Mouse (Mus musculus) stomach, embryonic 14.5 days (tissue): Measurements from ENCODE around the gene Capn15. TPM values are rescaled to one million over a fixed set of nuclear protein-coding genes. Genes with fewer than 3 reads are reported as not detected.

Experiments used
- ATAC-seq: fragments of 200-750 bp; cut with Nextera tagmentation; 2 replicates; pipeline ENCODE4 v1.8.0; 2017; ENCODE audit warnings: low read depth, moderate TSS enrichment; ENCODE audit not compliant: insufficient number of reproducible peaks, insufficient read depth, low FRiP score
- H3K27ac ChIP-seq: fragments of 300-500 bp; sonication (generic); 2 replicates; pipeline ENCODE4 v1.5.1; 2014; ENCODE audit warnings: mild to moderate bottlenecking, low read length, moderate library complexity, mixed read lengths
- H3K27me3 ChIP-seq: fragments of 300-500 bp; sonication (generic); 2 replicates; pipeline ENCODE4 v1.6.1; 2014; ENCODE audit warnings: low read length, control low read depth, mixed read lengths; ENCODE audit not compliant: control insufficient read depth, insufficient read depth
- H3K36me3 ChIP-seq: fragments of 300-500 bp; sonication (generic); 2 replicates; pipeline ENCODE4 v1.6.1; 2014; ENCODE audit warnings: mild to moderate bottlenecking, control low read depth, low read length, moderate library complexity, mixed read lengths; ENCODE audit not compliant: control insufficient read depth, insufficient read depth
- H3K4me1 ChIP-seq: fragments of 300-500 bp; sonication (generic); 2 replicates; pipeline ENCODE4 v1.6.1; 2014; ENCODE audit warnings: low read length, control low read depth, mixed read lengths; ENCODE audit not compliant: control insufficient read depth, insufficient read depth
- H3K4me2 ChIP-seq: fragments of 300-500 bp; sonication (generic); replicated peaks from 2 replicates; pipeline ENCODE4 v1.6.1; 2014; ENCODE audit warnings: low read depth, low read length, control low read depth
- H3K4me3 ChIP-seq: fragments of 300-500 bp; sonication (generic); 2 replicates; pipeline ENCODE4 v1.5.1; 2014; ENCODE audit warnings: low read depth, low read length, control low read depth
- H3K9ac ChIP-seq: fragments of 300-500 bp; sonication (generic); replicated peaks from 2 replicates; pipeline ENCODE4 v1.6.1; 2014; ENCODE audit warnings: low read depth, mild to moderate bottlenecking, control low read depth, low read length, moderate library complexity, mixed read lengths
- H3K9me3 ChIP-seq: fragments of 300-500 bp; sonication (generic); 2 replicates; pipeline ENCODE4 v1.6.1; 2016; ENCODE audit warnings: low read depth, low read length, control low read depth; ENCODE audit not compliant: control insufficient read depth
- WGBS: fragments of 180-500 bp; shearing (Covaris S2); extraction: QIAGEN DNeasy Blood & Tissue Kit; methylation state at CpG from one replicate; pipeline ENCODE4 v1.1.7; 2014; 5-methylcytosine and 5-hydroxymethylcytosine counted together
- polyA plus RNA-seq: library from polyadenylated mRNA; unstranded; fragments of >200 nt; fragmentation: Nextera tagmentation; extraction: Ambion mirVana; gene quantifications from 2 replicates; pipeline ENCODE4 v1.2.1, GENCODE M21; 2014

Gene Capn15
- polyA plus RNA-seq, 1 experiment from 2014 or later: 23.9 TPM

- 79% methylated on average over 8 of the region's 8 CpGs for WGBS
- Histone ChIP-seq H3K4me2 (no peak overlapping the region), H3K9me3 (no peaks in the 10 kb centered on the region), H3K27me3 (peaks cover 24% of the 10 kb centered on the region), H3K4me1 (peaks cover 8% of the 10 kb centered on the region; the same call in 1 of the 2 replicates), H3K27ac (no peak overlapping the region), H3K9ac (no peak overlapping the region), H3K4me3 (no peak overlapping the region), H3K36me3 (no peaks in the 10 kb centered on the region)
- no peak for ATAC-seq
Observed at GRCm38 (mm10) chr17:25948051-25948450, 37.5 kb downstream of the Capn15 start.

DNA sequence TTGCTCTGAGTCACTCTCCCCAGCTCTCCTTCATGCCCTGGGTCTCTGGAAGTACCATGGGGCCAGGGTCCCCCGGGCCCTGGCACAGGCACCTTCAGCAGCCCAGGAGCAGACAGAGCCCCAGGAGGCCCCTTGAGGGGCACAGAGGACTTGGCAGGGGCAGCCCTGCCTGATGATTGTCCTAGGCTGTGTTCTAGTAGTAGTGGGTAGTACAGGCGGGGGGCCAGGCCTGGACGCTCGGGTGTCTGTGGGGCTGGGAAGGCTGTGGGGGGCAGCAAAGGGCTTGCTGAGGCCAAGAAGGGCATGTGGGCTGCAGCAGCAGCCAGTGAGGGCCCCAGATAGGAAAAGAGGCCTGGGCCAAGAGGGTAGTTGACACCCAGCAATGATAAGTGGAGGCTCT lies 38.0 kb downstream of the Capn15 start:
- WGBS: 81% methylated on average over 4 of the region's 4 CpGs

GRCm38 (mm10) chr17:25946891-25947290 lies 38.7 kb downstream of the Capn15 start:
- Histone ChIP-seq H3K4me1 (peaks cover 7% of the 10 kb centered on the region; the same call in 1 of the 2 replicates), H3K9me3 (no peaks in the 10 kb centered on the region), H3K4me2 (no peak overlapping the region), H3K9ac (no peak overlapping the region), H3K4me3 (no peak overlapping the region), H3K36me3 (no peaks in the 10 kb centered on the region), H3K27me3 (peaks cover 13% of the 10 kb centered on the region), H3K27ac (no peak overlapping the region)
- ATAC-seq: no peak
- whole genome bisulfite sequencing: 81% methylated on average over 8 of the region's 8 CpGs

More for the DNA sequence above, 38.0 kb downstream of the Capn15 start:
- peaks cover 20% of the 10 kb centered on the region for H3K27me3 ChIP-seq
- H3K9ac ChIP-seq: no peak overlapping the region
- no peaks in the 10 kb centered on the region for H3K9me3 ChIP-seq
- no peak for ATAC-seq
- H3K27ac ChIP-seq: no peak overlapping the region
- no peak overlapping the region for H3K4me2 ChIP-seq
- peaks cover 8% of the 10 kb centered on the region; the same call in 1 of the 2 replicates for H3K4me1 ChIP-seq
- no peak overlapping the region for H3K4me3 ChIP-seq
- H3K36me3 ChIP-seq: no peaks in the 10 kb centered on the region

- Histone ChIP-seq H3K4me1 (peaks cover 4% of the 10 kb centered on the region; the same call in 1 of the 2 replicates), H3K4me3 (no peak overlapping the region), H3K27me3 (peaks cover 10% of the 10 kb centered on the region), H3K36me3 (no peaks in the 10 kb centered on the region), H3K9ac (no peak overlapping the region), H3K9me3 (no peaks in the 10 kb centered on the region), H3K27ac (no peak overlapping the region), H3K4me2 (no peak overlapping the region)
- WGBS: 76% methylated on average over 7 of the region's 7 CpGs
- ATAC-seq: no peak
Observed at GRCm38 (mm10) chr17:25946349-25946748, 39.2 kb downstream of the Capn15 start.

DNA sequence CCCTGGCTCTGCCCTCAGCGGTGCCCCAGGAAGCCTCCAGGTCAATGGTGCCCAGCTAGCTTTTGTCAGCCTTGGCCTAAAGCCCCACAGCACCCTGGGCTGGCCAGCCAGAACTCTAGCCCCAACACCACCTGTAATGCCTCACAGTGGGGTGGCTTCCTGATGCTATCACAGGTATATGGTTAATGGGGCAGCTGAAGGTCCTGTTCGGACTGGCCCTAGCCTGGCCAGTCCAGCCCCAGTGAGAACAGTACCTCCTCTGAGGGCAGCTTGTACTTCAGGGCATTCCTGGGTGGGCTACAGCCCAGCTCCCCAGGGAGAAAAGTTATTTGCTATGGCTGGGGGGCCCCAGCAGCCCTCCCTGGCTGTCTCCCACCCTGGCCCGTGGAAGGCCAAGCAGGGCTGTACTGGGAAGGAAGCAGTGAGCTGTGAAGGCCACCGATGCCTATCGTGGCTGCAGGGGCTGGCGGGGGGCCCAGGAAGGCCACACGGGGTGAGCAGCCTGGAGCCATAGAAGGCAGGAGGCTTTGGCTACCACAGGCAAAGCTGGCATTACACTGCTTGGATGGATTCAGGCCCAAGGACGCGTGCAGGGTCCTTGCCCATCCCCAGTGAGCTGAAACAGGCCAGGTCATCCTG lies 40.0 kb downstream of the Capn15 start:
- Histone ChIP-seq H3K4me1 (peaks cover 6% of the 10 kb centered on the region; the same call in 1 of the 2 replicates), H3K27me3 (0 out of 2 replicates have a peak, but pooled peaks cover 5% of the 10 kb centered on the region), H3K4me3 (no peak overlapping the region), H3K27ac (no peak overlapping the region), H3K9ac (no peak overlapping the region), H3K4me2 (no peak overlapping the region), H3K36me3 (no peaks in the 10 kb centered on the region), H3K9me3 (no peaks in the 10 kb centered on the region)
- 69% methylated on average over 9 of the region's 9 CpGs for WGBS
- ATAC-seq: no peak

GRCm38 (mm10) chr17:25944366-25945163 lies 41.0 kb downstream of the Capn15 start, which contains the start of the genes Pigq and Nhlrc4:
Gene Pigq, minus strand, starts transcription at chr17:25944936.
Gene Nhlrc4, minus strand, starts transcription at chr17:25944961.
- no peak for ATAC-seq
- H3K36me3 ChIP-seq: no peaks in the 10 kb centered on the region
- no peaks in the 10 kb centered on the region for H3K9me3 ChIP-seq
- H3K4me2 ChIP-seq: no peak within 1 kb of the TSS
- peaks cover 6% of the 10 kb centered on the region; the same call in 1 of the 2 replicates for H3K4me1 ChIP-seq
- no peak within 1 kb of the TSS for H3K9ac ChIP-seq
- H3K27ac ChIP-seq: no peak within 1 kb of the TSS
- WGBS: 61% methylated on average over 6 of the region's 6 CpGs
- no peak within 1 kb of the TSS for H3K4me3 ChIP-seq
- H3K27me3 ChIP-seq: no peaks in the 10 kb centered on the region

GRCm38 (mm10) chr17:25943769-25944168 lies 41.8 kb downstream of the Capn15 start:
- peaks cover 6% of the 10 kb centered on the region; the same call in 1 of the 2 replicates for H3K4me1 ChIP-seq
- no peak overlapping the region for H3K27ac ChIP-seq
- H3K4me2 ChIP-seq: no peak overlapping the region
- no peaks in the 10 kb centered on the region for H3K36me3 ChIP-seq
- no peaks in the 10 kb centered on the region for H3K9me3 ChIP-seq
- no peak for ATAC-seq
- H3K27me3 ChIP-seq: no peaks in the 10 kb centered on the region
- no peak overlapping the region for H3K9ac ChIP-seq
- 74% methylated on average over 9 of the region's 9 CpGs for WGBS
- H3K4me3 ChIP-seq: no peak overlapping the region

GRCm38 (mm10) chr17:25943221-25943620 lies 42.4 kb downstream of the Capn15 start:
- Histone ChIP-seq H3K4me1 (peaks cover 6% of the 10 kb centered on the region; the same call in 1 of the 2 replicates), H3K4me2 (no peak overlapping the region), H3K4me3 (no peak overlapping the region), H3K27me3 (no peaks in the 10 kb centered on the region), H3K9me3 (no peaks in the 10 kb centered on the region), H3K36me3 (no peaks in the 10 kb centered on the region; the same call in 1 of the 2 replicates), H3K27ac (no peak overlapping the region), H3K9ac (no peak overlapping the region)
- WGBS: 88% methylated on average over 3 of the region's 3 CpGs
- ATAC-seq: no peak
